14 mouse cellular contexts compared by ENCODE assay signal in the genomic region with DNA sequence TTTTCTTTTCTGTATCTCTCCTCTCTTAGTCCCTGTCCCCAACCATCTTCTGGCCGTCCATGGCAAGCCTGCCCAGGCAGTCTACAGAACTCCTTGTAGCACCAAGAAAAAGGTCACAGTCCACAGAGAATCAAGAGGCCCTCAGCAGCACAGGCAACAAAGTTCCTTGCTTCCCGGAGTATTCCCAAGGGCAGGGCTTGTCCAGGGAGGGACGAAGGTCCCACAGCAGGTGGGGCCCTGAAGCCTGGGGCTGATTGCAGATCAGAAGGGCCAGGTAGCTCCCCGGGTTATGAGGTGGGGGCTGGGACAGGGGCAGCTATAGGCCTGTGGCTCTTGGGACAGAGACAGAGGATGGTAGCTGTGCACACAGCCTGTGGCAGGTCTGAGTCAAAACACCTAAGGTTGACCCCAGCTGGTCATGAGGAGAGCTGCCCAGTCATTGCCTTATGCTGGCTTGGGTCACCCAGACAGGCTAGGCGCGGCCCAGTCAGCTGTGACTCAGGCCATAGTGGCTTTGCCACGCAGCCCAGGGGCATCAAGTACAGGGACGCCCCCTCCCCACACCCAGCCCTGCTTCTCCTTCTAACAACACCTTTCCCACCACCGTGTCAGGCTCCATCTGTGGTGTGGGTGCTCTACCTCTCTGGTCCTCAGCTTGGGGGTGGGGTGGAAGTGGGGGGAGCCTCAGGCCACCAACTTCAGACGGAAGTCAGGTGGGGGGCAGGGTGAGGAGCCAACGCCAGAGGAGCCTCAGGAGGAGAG. TPM values are rescaled to one million over a fixed set of nuclear protein-coding genes. Genes with fewer than 3 reads are reported as not detected.
DNase-seq lines count a peak whose midpoint lies in the region; ATAC-seq and TF ChIP-seq lines count a peak whose summit lies in the region.
"Had no signal": no experiment of that assay in that cellular context is flagged by ENCODE, and none has a peak within 500 bp of the region (broad histone marks: within the 10 kb centered on the region; RNA-seq: fewer than 3 reads in every experiment).

A gene (plus strand): TSS at position 712 of the 762 bp plus-strand sequence.

- no peak for TF ChIP-seq POLR2A in kidney, adult 2 months (IDR thresholded peaks at IDR 0.05; ENCODE audit: low read depth, low read length)

- no peak within 1 kb of the TSS for H3K4me3 ChIP-seq in kidney, adult 2 months (ENCODE audit: insufficient read depth, low read depth, low read length)
- no peak within 1 kb of the TSS for H3K4me3 ChIP-seq in kidney, embryonic 14.5 days (ENCODE audit: low read length)
- H3K4me3 ChIP-seq in neural tube, embryonic 12.5 days = no peak within 1 kb of the TSS
- H3K4me3 ChIP-seq in embryonic facial prominence, embryonic 13.5 days = no peak within 1 kb of the TSS
- no peak within 1 kb of the TSS for H3K4me3 ChIP-seq in stomach, postnatal 0 days (ENCODE audit: low read depth, low read length)
- H3K4me3 ChIP-seq: embryonic facial prominence, embryonic 12.5 days had no signal

- no peak for ATAC-seq in kidney, embryonic 14.5 days (ENCODE audit: low FRiP score, low TSS enrichment)
- ATAC-seq in neural tube, embryonic 12.5 days (ENCODE audit: low FRiP score, low read depth) = no peak
- no peak for ATAC-seq in embryonic facial prominence, embryonic 13.5 days (ENCODE audit: insufficient number of reproducible peaks, insufficient read depth, low FRiP score, low TSS enrichment, low read depth)
- ATAC-seq in stomach, postnatal 0 days (ENCODE audit: low FRiP score, low TSS enrichment) = peak; percentile 45; the same call in 1 of the 2 replicates
- ATAC-seq: CD4-positive, CD25-positive, alpha-beta regulatory T cell, adult 4 months had no signal

- no peaks in the 10 kb centered on the region for H3K9me3 ChIP-seq in kidney, embryonic 14.5 days (ENCODE audit: control insufficient read depth, low read length)
- H3K9me3 ChIP-seq in neural tube, embryonic 12.5 days = no peaks in the 10 kb centered on the region
- H3K9me3 ChIP-seq in embryonic facial prominence, embryonic 13.5 days = no peaks in the 10 kb centered on the region
- H3K9me3 ChIP-seq in stomach, postnatal 0 days (ENCODE audit: control insufficient read depth, low read length) = no peaks in the 10 kb centered on the region
- H3K9me3 ChIP-seq: embryonic facial prominence, embryonic 12.5 days; midbrain, embryonic 10.5 days had no signal

- DNase-seq in kidney, adult 2 months = peak; percentile 69
- no peak for DNase-seq in neural tube, embryonic 10.5 days (ENCODE audit: extremely low spot score, low spot score)
- DNase-seq in stomach, postnatal 0 days (ENCODE audit: low spot score) = peak; percentile 31
- DNase-seq in lung, postnatal 10 days = no peak
- DNase-seq: cerebellum, postnatal 14 days; heart, adult 11 months had no signal

- H3K4me1 ChIP-seq in kidney, adult 2 months (ENCODE audit: control insufficient read depth, insufficient read depth, low read length) = peaks cover 6% of the 10 kb centered on the region
- H3K4me1 ChIP-seq in kidney, embryonic 14.5 days (ENCODE audit: control insufficient read depth, insufficient read depth, low read length) = peaks cover 14% of the 10 kb centered on the region
- H3K4me1 ChIP-seq in neural tube, embryonic 12.5 days = peaks cover 6% of the 10 kb centered on the region; the same call in 1 of the 2 replicates
- H3K4me1 ChIP-seq in embryonic facial prominence, embryonic 13.5 days = peaks cover 19% of the 10 kb centered on the region
- H3K4me1 ChIP-seq in stomach, postnatal 0 days (replicated peaks; ENCODE audit: control insufficient read depth, insufficient read depth) = peaks cover 9% of the 10 kb centered on the region

- WGBS in kidney, adult 2 months = 47% methylated on average over 11 of the region's 11 CpGs
- 52% methylated on average over 11 of the region's 11 CpGs for WGBS in kidney, embryonic 14.5 days
- WGBS in neural tube, embryonic 12.5 days = 62% methylated on average over 11 of the region's 11 CpGs
- 52% methylated on average over 11 of the region's 11 CpGs for WGBS in embryonic facial prominence, embryonic 13.5 days
- 53% methylated on average over 11 of the region's 11 CpGs for WGBS in stomach, postnatal 0 days

- H3K27me3 ChIP-seq in kidney, adult 2 months (replicated peaks; ENCODE audit: control insufficient read depth, insufficient read depth, low read length) = no peaks in the 10 kb centered on the region
- no peaks in the 10 kb centered on the region for H3K27me3 ChIP-seq in kidney, embryonic 14.5 days (ENCODE audit: control insufficient read depth, insufficient read depth, low read length)
- H3K27me3 ChIP-seq in neural tube, embryonic 12.5 days (replicated peaks) = no peaks in the 10 kb centered on the region
- H3K27me3 ChIP-seq in embryonic facial prominence, embryonic 13.5 days = peaks cover 3% of the 10 kb centered on the region; the same call in 1 of the 2 replicates
- no peaks in the 10 kb centered on the region for H3K27me3 ChIP-seq in stomach, postnatal 0 days (ENCODE audit: control insufficient read depth, insufficient read depth, low read length)

- no peak for TF ChIP-seq EP300 in stomach, postnatal 0 days (optimal IDR thresholded peaks at IDR 0.05)

- no peaks in the 10 kb centered on the region for H3K36me3 ChIP-seq in kidney, adult 2 months (ENCODE audit: control insufficient read depth, insufficient read depth, low read length)
- no peaks in the 10 kb centered on the region for H3K36me3 ChIP-seq in kidney, embryonic 14.5 days (ENCODE audit: control insufficient read depth, insufficient read depth, low read length)
- no peaks in the 10 kb centered on the region for H3K36me3 ChIP-seq in neural tube, embryonic 12.5 days
- no peaks in the 10 kb centered on the region for H3K36me3 ChIP-seq in embryonic facial prominence, embryonic 13.5 days
- no peaks in the 10 kb centered on the region for H3K36me3 ChIP-seq in stomach, postnatal 0 days (ENCODE audit: control insufficient read depth, insufficient read depth, low read length)
- H3K36me3 ChIP-seq: embryonic facial prominence, embryonic 12.5 days; midbrain, embryonic 10.5 days had no signal

- H3K4me2 ChIP-seq in kidney, embryonic 14.5 days (replicated peaks; ENCODE audit: low read depth, low read length) = no peak within 1 kb of the TSS
- peak within 1 kb of the TSS; percentile 46 for H3K4me2 ChIP-seq in neural tube, embryonic 12.5 days (replicated peaks)
- peak within 1 kb of the TSS; percentile 54; the same call in 1 of the 2 replicates for H3K4me2 ChIP-seq in embryonic facial prominence, embryonic 13.5 days
- no peak within 1 kb of the TSS for H3K4me2 ChIP-seq in stomach, postnatal 0 days (replicated peaks; ENCODE audit: low read depth)

- H3K27ac ChIP-seq in kidney, adult 2 months (ENCODE audit: insufficient read depth, low read depth, low read length) = no peak within 1 kb of the TSS
- H3K27ac ChIP-seq in kidney, embryonic 14.5 days (ENCODE audit: low read depth, low read length) = no peak within 1 kb of the TSS
- no peak within 1 kb of the TSS for H3K27ac ChIP-seq in neural tube, embryonic 12.5 days
- no peak within 1 kb of the TSS for H3K27ac ChIP-seq in embryonic facial prominence, embryonic 13.5 days
- no peak within 1 kb of the TSS for H3K27ac ChIP-seq in stomach, postnatal 0 days (replicated peaks)
- H3K27ac ChIP-seq: embryonic facial prominence, embryonic 12.5 days had no signal

- TF ChIP-seq CTCF in kidney, adult 2 months (conservative IDR thresholded peaks at IDR 0.05; ENCODE audit: insufficient read depth, insufficient read length, low read depth, low read length) = no peak
- TF ChIP-seq CTCF in stomach, postnatal 0 days (IDR thresholded peaks at IDR 0.05; ENCODE audit: low read depth) = no peak

- no peak within 1 kb of the TSS for H3K9ac ChIP-seq in kidney, embryonic 14.5 days (ENCODE audit: low read depth, low read length)
- no peak within 1 kb of the TSS for H3K9ac ChIP-seq in neural tube, embryonic 12.5 days
- H3K9ac ChIP-seq in embryonic facial prominence, embryonic 13.5 days = no peak within 1 kb of the TSS
- no peak within 1 kb of the TSS for H3K9ac ChIP-seq in stomach, postnatal 0 days (ENCODE audit: low read length)
- H3K9ac ChIP-seq: embryonic facial prominence, embryonic 12.5 days had no signal

RNA-seq across cellular contexts. Expression of the gene that starts here (rescaled TPM):
- polyA plus RNA-seq in kidney, adult 2 months (2012; rRNA removed) = 0.56 and 0.67 TPM in 2 replicates
- polyA plus RNA-seq in kidney, embryonic 14.5 days (2014; fragmentation: Nextera tagmentation; extraction: Ambion mirVana) = not detected in 2 replicates
- not detected in 2 replicates for polyA plus RNA-seq in neural tube, embryonic 12.5 days (2016; fragmentation: Nextera tagmentation; extraction: Ambion mirVana)
- polyA plus RNA-seq in embryonic facial prominence, embryonic 13.5 days (2015; fragmentation: Nextera tagmentation; extraction: Ambion mirVana) = 0.15 and 0.18 TPM in 2 replicates
- 0.61 and 1.1 TPM in 2 replicates for polyA plus RNA-seq in stomach, postnatal 0 days (2015; fragmentation: Nextera tagmentation; extraction: Ambion mirVana)
- polyA plus RNA-seq: forebrain, embryonic 11.5 days; hindbrain, embryonic 11.5 days had no signal

Comparison
In these comparisons a context has a peak if more than half of its experiments do, and no peak if none do; other contexts are left out.
1. Peak in DNase-seq in kidney, adult 2 months; RNA of the gene not detected or under 1 TPM.
2. H3K4me2 ChIP-seq: peak in neural tube, embryonic 12.5 days (single experiment) and embryonic facial prominence, embryonic 13.5 days (single experiment); none in kidney, embryonic 14.5 days (single experiment) and stomach, postnatal 0 days (single experiment).